Mouse (Mus musculus): ENCODE results near the gene Entr1. TPM values are rescaled to one million over a fixed set of nuclear protein-coding genes. Genes with fewer than 3 reads are reported as not detected.
A peak's percentile ranks its signal among the peaks of the same experiment; 100 is the strongest.

Gene Entr1
- polyA plus RNA-seq, 1 experiment from 2014 or later: 86.0 TPM

DNA sequence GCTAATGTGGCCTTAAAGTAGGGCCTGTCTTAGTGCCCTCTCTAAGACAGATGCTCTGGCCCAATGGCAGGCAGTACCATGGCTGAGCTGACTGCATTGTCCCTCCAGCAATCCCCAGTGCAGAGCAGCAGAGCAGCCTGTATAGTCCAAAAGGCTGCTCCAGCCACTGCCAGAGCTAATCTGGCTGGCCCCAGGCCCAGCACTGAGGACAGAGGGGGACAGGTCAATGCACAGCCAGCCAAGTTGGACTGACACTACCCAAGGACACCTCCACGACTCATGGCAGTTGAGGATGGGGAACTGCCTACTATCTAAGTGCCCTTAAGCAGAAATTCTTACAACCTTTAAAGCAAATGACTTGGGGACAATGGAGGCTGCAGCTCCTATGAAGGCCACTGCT is 20.5 kb downstream of the Entr1 start:
- no peak overlapping the region for H3K27ac ChIP-seq (ENCODE audit: low read length)
- no peak overlapping the region for H3K9ac ChIP-seq (ENCODE audit: low read length)
- H3K4me2 ChIP-seq (ENCODE audit: low read depth, low read length): no peak overlapping the region
- ATAC-seq (replicated peaks; ENCODE audit: extremely low read depth, insufficient read depth, low FRiP score): no peak
- peaks cover 13% of the 10 kb centered on the region for H3K4me1 ChIP-seq (ENCODE audit: control insufficient read depth, insufficient read depth, low read length)
- H3K36me3 ChIP-seq (ENCODE audit: control insufficient read depth, insufficient read depth): peaks cover 65% of the 10 kb centered on the region
- H3K4me3 ChIP-seq (ENCODE audit: low read length): no peak overlapping the region
- no peaks in the 10 kb centered on the region for H3K27me3 ChIP-seq (ENCODE audit: control insufficient read depth, insufficient read depth, low read length)
- H3K9me3 ChIP-seq (replicated peaks; ENCODE audit: control insufficient read depth, low read length): no peaks in the 10 kb centered on the region
- WGBS: 60% methylated on average over 1 of the region's 1 CpGs

DNA sequence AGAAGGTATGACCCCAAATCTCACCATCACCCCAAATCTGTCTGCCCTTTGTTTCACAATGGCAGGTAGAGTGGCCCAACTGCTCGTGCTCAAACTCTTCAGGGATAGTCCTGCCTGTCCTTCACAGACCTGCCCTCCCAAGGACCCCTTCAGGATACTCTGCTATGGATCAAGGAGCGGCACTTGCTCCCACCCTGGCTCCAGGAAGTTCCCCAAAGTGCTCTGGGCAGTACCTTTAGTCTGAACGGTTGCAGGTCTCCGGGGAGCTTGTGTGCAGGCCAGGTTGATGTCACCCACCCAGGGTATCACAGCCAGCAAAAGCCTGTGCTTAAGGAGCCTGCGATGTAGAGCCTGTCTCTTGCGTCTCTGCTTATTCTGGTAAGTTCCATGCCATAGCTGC is 21.2 kb downstream of the Entr1 start:
- Histone ChIP-seq H3K9ac (ENCODE audit: low read length) (no peak overlapping the region), H3K9me3 (replicated peaks; ENCODE audit: control insufficient read depth, low read length) (no peaks in the 10 kb centered on the region), H3K36me3 (ENCODE audit: control insufficient read depth, insufficient read depth) (peaks cover 58% of the 10 kb centered on the region), H3K4me2 (ENCODE audit: low read depth, low read length) (no peak overlapping the region), H3K4me1 (ENCODE audit: control insufficient read depth, insufficient read depth, low read length) (peaks cover 13% of the 10 kb centered on the region), H3K27me3 (ENCODE audit: control insufficient read depth, insufficient read depth, low read length) (no peaks in the 10 kb centered on the region), H3K27ac (ENCODE audit: low read length) (no peak overlapping the region), H3K4me3 (ENCODE audit: low read length) (no peak overlapping the region)
- ATAC-seq (replicated peaks; ENCODE audit: extremely low read depth, insufficient read depth, low FRiP score): no peak
- 88% methylated on average over 6 of the region's 6 CpGs for WGBS

DNA sequence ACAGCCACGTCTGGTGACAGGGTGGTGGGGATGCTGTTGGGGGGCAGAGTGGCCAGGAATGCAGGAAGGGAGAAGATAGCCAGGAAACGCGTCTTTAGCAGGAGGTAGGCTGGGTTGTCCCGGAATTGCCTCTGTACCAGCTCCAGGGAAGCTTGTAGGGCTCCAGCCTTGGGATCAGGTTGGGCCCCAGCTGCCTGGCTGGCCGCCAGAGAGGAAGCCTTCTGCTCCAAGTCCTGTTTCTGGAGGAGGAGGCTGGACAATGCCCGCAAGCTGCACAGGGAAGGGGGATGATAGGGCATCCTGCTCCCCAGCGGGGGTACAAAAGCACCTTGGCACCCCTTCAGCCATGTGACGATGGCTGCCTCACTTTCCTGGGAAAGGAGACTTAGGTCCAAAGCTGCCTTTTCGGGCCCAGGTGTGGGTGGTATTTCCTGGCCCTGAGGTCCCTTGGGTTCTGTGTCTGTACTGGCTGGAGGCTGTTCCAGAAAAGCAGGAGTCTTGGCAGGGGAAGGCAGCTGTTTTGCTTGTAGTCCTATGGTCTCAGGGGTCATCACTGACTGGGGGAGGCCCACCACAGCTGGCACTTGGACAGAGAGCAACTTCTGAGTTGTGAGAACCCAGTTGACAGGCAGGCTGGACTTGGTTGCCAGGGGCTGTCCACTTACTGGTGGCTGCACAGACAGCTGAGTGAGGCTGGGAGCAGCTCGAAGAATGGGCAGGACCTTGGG is 24.2 kb downstream of the Entr1 start:
- peak; percentile 60; the same call in 1 of the 2 replicates for ATAC-seq (replicated peaks; ENCODE audit: extremely low read depth, insufficient read depth, low FRiP score)

DNA sequence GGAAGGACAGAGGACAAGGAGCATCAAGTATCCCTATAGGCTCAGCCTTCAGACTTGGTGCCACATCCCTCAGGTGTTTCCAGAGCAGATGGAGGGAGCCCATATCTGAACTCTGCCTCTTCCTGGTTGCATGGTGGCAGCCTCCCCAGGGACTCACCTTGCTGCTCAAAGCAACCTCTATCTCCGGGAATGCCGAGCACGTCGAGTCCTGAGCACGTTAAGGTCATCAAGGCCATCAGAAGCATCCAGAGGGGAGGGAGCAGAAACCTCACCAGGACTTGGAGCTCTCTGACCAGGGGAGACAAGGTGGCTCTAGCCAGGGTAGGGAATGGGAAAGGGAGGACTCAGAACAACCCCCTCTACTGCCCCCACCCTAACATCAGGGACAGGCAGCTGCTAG is 25.6 kb downstream of the Entr1 start:
- no peak overlapping the region for H3K27ac ChIP-seq (ENCODE audit: low read length)
- H3K4me3 ChIP-seq (ENCODE audit: low read length): no peak overlapping the region
- H3K4me1 ChIP-seq (ENCODE audit: control insufficient read depth, insufficient read depth, low read length): peaks cover 16% of the 10 kb centered on the region
- no peak for ATAC-seq (replicated peaks; ENCODE audit: extremely low read depth, insufficient read depth, low FRiP score)
- no peaks in the 10 kb centered on the region for H3K9me3 ChIP-seq (replicated peaks; ENCODE audit: control insufficient read depth, low read length)
- H3K4me2 ChIP-seq (ENCODE audit: low read depth, low read length): no peak overlapping the region
- H3K27me3 ChIP-seq (ENCODE audit: control insufficient read depth, insufficient read depth, low read length): no peaks in the 10 kb centered on the region
- H3K9ac ChIP-seq (ENCODE audit: low read length): no peak overlapping the region
- peaks cover 21% of the 10 kb centered on the region for H3K36me3 ChIP-seq (ENCODE audit: control insufficient read depth, insufficient read depth)
- WGBS: 66% methylated on average over 5 of the region's 5 CpGs

More for the DNA sequence above, 24.2 kb downstream of the Entr1 start:
- Histone ChIP-seq H3K9ac (ENCODE audit: low read length) (0 out of 2 replicates have a peak overlapping the region, but pooled peaks have one; percentile 24), H3K27ac (ENCODE audit: low read length) (peak overlapping the region; percentile 58), H3K4me2 (ENCODE audit: low read depth, low read length) (no peak overlapping the region), H3K9me3 (replicated peaks; ENCODE audit: control insufficient read depth, low read length) (no peaks in the 10 kb centered on the region), H3K36me3 (ENCODE audit: control insufficient read depth, insufficient read depth) (peaks cover 33% of the 10 kb centered on the region), H3K27me3 (ENCODE audit: control insufficient read depth, insufficient read depth, low read length) (no peaks in the 10 kb centered on the region), H3K4me1 (ENCODE audit: control insufficient read depth, insufficient read depth, low read length) (peaks cover 14% of the 10 kb centered on the region), H3K4me3 (ENCODE audit: low read length) (no peak overlapping the region)
- WGBS: 42% methylated on average over 10 of the region's 10 CpGs

DNA sequence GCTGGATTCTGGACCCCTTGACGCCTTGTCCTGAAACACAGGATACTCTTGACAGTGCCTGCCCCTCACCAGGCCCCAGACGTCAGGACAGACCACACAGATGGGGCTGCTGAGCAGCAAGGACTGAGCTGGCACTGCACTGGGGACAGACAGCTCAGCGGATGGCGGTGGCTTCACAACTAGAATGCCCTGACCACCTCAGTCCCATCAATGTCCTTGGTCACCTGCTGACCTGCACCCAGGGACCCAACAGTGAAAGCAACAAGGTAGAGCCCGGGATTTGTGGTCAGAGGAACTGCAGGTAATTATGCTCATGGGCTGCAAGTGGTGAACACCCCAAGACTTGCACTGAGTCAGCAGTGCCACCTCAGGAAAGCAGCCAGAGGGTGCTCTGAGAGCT is 26.1 kb downstream of the Entr1 start:
- Histone ChIP-seq H3K27me3 (ENCODE audit: control insufficient read depth, insufficient read depth, low read length) (no peaks in the 10 kb centered on the region), H3K9me3 (replicated peaks; ENCODE audit: control insufficient read depth, low read length) (no peaks in the 10 kb centered on the region), H3K36me3 (ENCODE audit: control insufficient read depth, insufficient read depth) (peaks cover 18% of the 10 kb centered on the region), H3K4me2 (ENCODE audit: low read depth, low read length) (no peak overlapping the region), H3K4me3 (ENCODE audit: low read length) (no peak overlapping the region), H3K4me1 (ENCODE audit: control insufficient read depth, insufficient read depth, low read length) (peaks cover 16% of the 10 kb centered on the region), H3K9ac (ENCODE audit: low read length) (no peak overlapping the region), H3K27ac (ENCODE audit: low read length) (no peak overlapping the region)
- 83% methylated on average over 5 of the region's 5 CpGs for WGBS
- ATAC-seq (replicated peaks; ENCODE audit: extremely low read depth, insufficient read depth, low FRiP score): no peak

DNA sequence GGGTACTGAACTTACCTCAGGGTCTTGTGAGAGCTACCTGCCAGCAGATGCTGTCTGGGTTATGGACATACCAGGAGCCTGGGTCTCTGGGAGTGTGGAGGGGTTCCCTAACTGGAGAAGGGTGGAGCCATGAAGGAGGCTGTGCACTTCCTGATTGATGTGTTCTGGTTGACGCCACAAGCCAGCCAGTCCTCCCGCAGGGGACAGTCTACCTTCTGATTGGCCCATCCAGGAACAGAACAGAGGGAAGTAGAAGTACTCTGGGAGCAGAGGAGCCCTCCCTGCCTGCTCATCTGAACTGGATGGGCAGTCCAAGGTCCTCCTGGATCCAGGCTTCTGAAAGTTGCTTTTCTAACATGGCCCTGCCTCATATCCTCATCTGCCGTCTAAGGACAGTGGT is 28.3 kb downstream of the Entr1 start, which contains the start of gene Card9:
Gene Card9 (minus strand): TSS at position 147 of the 400 bp plus-strand sequence.
- H3K9me3 ChIP-seq (replicated peaks; ENCODE audit: control insufficient read depth, low read length): no peaks in the 10 kb centered on the region
- no peak within 1 kb of the TSS for H3K9ac ChIP-seq (ENCODE audit: low read length)
- H3K27ac ChIP-seq (ENCODE audit: low read length): 0 out of 2 replicates have a peak within 1 kb of the TSS, but pooled peaks have one; percentile 4
- H3K4me1 ChIP-seq (ENCODE audit: control insufficient read depth, insufficient read depth, low read length): peaks cover 16% of the 10 kb centered on the region
- no peak within 1 kb of the TSS for H3K4me2 ChIP-seq (ENCODE audit: low read depth, low read length)
- 56% methylated on average over 3 of the region's 3 CpGs for WGBS
- no peaks in the 10 kb centered on the region for H3K36me3 ChIP-seq (ENCODE audit: control insufficient read depth, insufficient read depth)
- H3K4me3 ChIP-seq (ENCODE audit: low read length): no peak within 1 kb of the TSS
- no peak for ATAC-seq (replicated peaks; ENCODE audit: extremely low read depth, insufficient read depth, low FRiP score)
- no peaks in the 10 kb centered on the region for H3K27me3 ChIP-seq (ENCODE audit: control insufficient read depth, insufficient read depth, low read length)

DNA sequence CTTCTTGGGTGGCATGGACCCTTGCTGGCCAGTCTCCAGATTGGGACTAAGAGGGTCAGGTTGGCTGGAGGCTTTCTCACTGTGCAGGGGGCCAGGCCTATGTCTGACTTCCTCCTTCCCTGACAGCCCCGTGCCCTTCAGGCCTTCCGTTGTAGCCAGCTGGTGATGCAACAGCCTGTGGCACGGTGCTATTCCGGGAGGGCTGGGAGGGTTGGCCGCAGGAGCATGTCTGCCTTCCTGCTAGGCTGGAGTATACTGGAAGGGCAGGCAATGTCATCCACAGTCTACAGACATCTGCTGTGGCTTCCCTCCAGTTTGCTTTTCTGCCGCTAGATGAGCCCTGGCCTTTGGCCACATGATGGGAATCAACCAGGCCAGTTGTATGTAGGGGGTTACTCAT is 29.1 kb downstream of the Entr1 start:
- no peaks in the 10 kb centered on the region for H3K36me3 ChIP-seq (ENCODE audit: control insufficient read depth, insufficient read depth)
- H3K9ac ChIP-seq (ENCODE audit: low read length): no peak overlapping the region
- no peaks in the 10 kb centered on the region for H3K9me3 ChIP-seq (replicated peaks; ENCODE audit: control insufficient read depth, low read length)
- 54% methylated on average over 6 of the region's 6 CpGs for WGBS
- H3K4me2 ChIP-seq (ENCODE audit: low read depth, low read length): no peak overlapping the region
- no peak overlapping the region for H3K4me3 ChIP-seq (ENCODE audit: low read length)
- 0 out of 2 replicates have a peak overlapping the region, but pooled peaks have one; percentile 4 for H3K27ac ChIP-seq (ENCODE audit: low read length)
- peak; percentile 25; the same call in 1 of the 2 replicates for ATAC-seq (replicated peaks; ENCODE audit: extremely low read depth, insufficient read depth, low FRiP score)
- peaks cover 10% of the 10 kb centered on the region for H3K4me1 ChIP-seq (ENCODE audit: control insufficient read depth, insufficient read depth, low read length)
- no peaks in the 10 kb centered on the region for H3K27me3 ChIP-seq (ENCODE audit: control insufficient read depth, insufficient read depth, low read length)

DNA sequence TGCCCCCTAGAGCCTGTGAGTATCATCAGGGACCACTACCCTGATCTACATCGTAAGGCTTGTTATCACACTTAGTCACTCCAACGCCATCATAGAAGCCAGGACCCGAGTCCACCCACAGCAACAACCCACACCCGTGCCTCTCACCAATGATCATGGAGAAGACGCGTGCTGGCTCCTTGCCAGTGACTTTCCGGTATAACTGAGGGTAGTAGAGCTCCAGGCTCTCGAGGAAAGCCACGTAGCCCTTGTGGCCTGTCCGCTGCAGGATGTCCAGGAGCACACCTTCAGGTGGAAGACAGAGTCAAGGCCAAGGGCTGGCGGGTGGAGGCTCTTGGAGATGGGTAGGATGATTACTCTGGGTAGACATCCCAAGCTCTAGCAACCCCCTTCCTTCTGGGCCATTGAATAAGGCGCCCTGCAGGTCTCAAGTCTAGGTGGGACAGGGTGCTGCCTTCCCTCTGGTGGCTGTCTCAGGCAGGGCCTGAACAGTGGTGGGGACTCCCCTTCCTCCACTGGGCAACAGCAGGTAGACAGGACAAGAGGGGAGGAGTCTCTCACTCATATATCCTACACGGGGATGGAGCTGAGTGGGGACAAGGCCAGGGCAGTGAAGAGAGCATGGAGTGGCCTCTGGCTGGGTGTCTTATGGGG is 30.3 kb downstream of the Entr1 start:
- no peak overlapping the region for H3K4me2 ChIP-seq (ENCODE audit: low read depth, low read length)
- no peaks in the 10 kb centered on the region for H3K9me3 ChIP-seq (replicated peaks; ENCODE audit: control insufficient read depth, low read length)
- no peaks in the 10 kb centered on the region for H3K36me3 ChIP-seq (ENCODE audit: control insufficient read depth, insufficient read depth)
- H3K27ac ChIP-seq (ENCODE audit: low read length): no peak overlapping the region
- peaks cover 3% of the 10 kb centered on the region; the same call in 1 of the 2 replicates for H3K4me1 ChIP-seq (ENCODE audit: control insufficient read depth, insufficient read depth, low read length)
- H3K9ac ChIP-seq (ENCODE audit: low read length): no peak overlapping the region
- WGBS: 84% methylated on average over 13 of the region's 13 CpGs
- no peaks in the 10 kb centered on the region for H3K27me3 ChIP-seq (ENCODE audit: control insufficient read depth, insufficient read depth, low read length)
- ATAC-seq (replicated peaks; ENCODE audit: extremely low read depth, insufficient read depth, low FRiP score): no peak
- no peak overlapping the region for H3K4me3 ChIP-seq (ENCODE audit: low read length)

DNA sequence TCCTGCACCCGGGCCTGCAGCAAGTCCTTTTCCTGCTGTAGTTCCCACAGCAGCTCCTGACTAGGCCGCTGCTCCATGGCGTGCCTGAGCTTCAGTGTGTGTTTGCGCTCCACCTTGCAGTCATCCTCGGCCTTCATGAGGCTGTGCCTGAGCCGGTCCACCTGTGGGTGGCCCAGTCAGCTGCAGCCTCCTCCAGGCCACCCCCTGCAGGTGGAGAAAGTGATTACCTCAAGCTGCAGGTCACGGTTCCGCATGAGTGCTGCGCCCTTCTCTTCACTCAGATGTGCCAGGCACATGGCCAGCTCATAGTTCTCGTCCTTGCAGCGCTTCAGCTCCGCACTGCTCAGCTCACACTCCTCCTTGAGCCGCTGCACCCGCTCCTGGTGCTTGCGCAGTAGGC is 31.6 kb downstream of the Entr1 start:
- no peaks in the 10 kb centered on the region for H3K27me3 ChIP-seq (ENCODE audit: control insufficient read depth, insufficient read depth, low read length)
- H3K4me2 ChIP-seq (ENCODE audit: low read depth, low read length): no peak overlapping the region
- peaks cover 7% of the 10 kb centered on the region for H3K4me1 ChIP-seq (ENCODE audit: control insufficient read depth, insufficient read depth, low read length)
- no peak overlapping the region for H3K27ac ChIP-seq (ENCODE audit: low read length)
- H3K9me3 ChIP-seq (replicated peaks; ENCODE audit: control insufficient read depth, low read length): no peaks in the 10 kb centered on the region
- no peak overlapping the region for H3K4me3 ChIP-seq (ENCODE audit: low read length)
- no peak for ATAC-seq (replicated peaks; ENCODE audit: extremely low read depth, insufficient read depth, low FRiP score)
- no peak overlapping the region for H3K9ac ChIP-seq (ENCODE audit: low read length)
- H3K36me3 ChIP-seq (ENCODE audit: control insufficient read depth, insufficient read depth): no peaks in the 10 kb centered on the region
- 56% methylated on average over 15 of the region's 15 CpGs for WGBS
